19 mouse cellular contexts compared by ENCODE assay signal in genomic region chr8:85476970-85477545, GRCm38 (mm10). TPM values are rescaled to one million over a fixed set of nuclear protein-coding genes. Genes with fewer than 3 reads are reported as not detected.
DNase-seq lines count a peak whose midpoint lies in the region; ATAC-seq and TF ChIP-seq lines count a peak whose summit lies in the region.
"Had no signal": no experiment of that assay in that cellular context is flagged by ENCODE, and none has a peak within 500 bp of the region (broad histone marks: within the 10 kb centered on the region; RNA-seq: fewer than 3 reads in every experiment).

No protein-coding gene starts in this region.

- WGBS in liver, adult 2 months: 16% methylated on average over 4 of the region's 4 CpGs
- 67% methylated on average over 4 of the region's 4 CpGs for WGBS in liver, embryonic 11.5 days
- 43% methylated on average over 4 of the region's 4 CpGs for WGBS in liver, postnatal 0 days (ENCODE audit: insufficient replicate concordance)
- WGBS in intestine, postnatal 0 days: 40% methylated on average over 4 of the region's 4 CpGs

- peak overlapping the region; percentile 96 for H3K27ac ChIP-seq in liver, adult 2 months (replicated peaks; ENCODE audit: insufficient read depth, low read depth, low read length)
- H3K27ac ChIP-seq in liver, embryonic 11.5 days (ENCODE audit: low read depth, low read length): no peak overlapping the region
- peak overlapping the region; percentile 75 for H3K27ac ChIP-seq in liver, postnatal 0 days (ENCODE audit: low read depth)
- no peak overlapping the region for H3K27ac ChIP-seq in intestine, postnatal 0 days (ENCODE audit: low read depth, low read length)
- H3K27ac ChIP-seq: embryonic facial prominence, embryonic 10.5 days; gastrocnemius, adult 2 months; heart, embryonic 15.5 days; hindbrain, embryonic 13.5 days had no signal

- no peaks in the 10 kb centered on the region for H3K36me3 ChIP-seq in liver, adult 2 months (ENCODE audit: control insufficient read depth, insufficient read depth, low read length)
- H3K36me3 ChIP-seq in liver, embryonic 11.5 days (ENCODE audit: control insufficient read depth, insufficient read depth, low read length): no peaks in the 10 kb centered on the region
- H3K36me3 ChIP-seq in liver, postnatal 0 days (replicated peaks; ENCODE audit: insufficient read depth, low read length): no peaks in the 10 kb centered on the region
- no peaks in the 10 kb centered on the region for H3K36me3 ChIP-seq in intestine, postnatal 0 days (ENCODE audit: control insufficient read depth, insufficient read depth)
- H3K36me3 ChIP-seq: embryonic facial prominence, embryonic 10.5 days; heart, embryonic 15.5 days; hindbrain, embryonic 13.5 days had no signal

- no peak for TF ChIP-seq CTCF in liver, adult 2 months (IDR thresholded peaks at IDR 0.05; ENCODE audit: low read depth, low read length)
- no peak for TF ChIP-seq CTCF in liver, postnatal 0 days (IDR thresholded peaks at IDR 0.05; ENCODE audit: low read depth)
- TF ChIP-seq CTCF in intestine, postnatal 0 days (IDR thresholded peaks at IDR 0.05; ENCODE audit: low read depth): no peak

- no peaks in the 10 kb centered on the region for H3K79me2 ChIP-seq in liver, adult 2 months (ENCODE audit: control insufficient read depth, insufficient read depth, low read length)

- 0 out of 2 replicates have a peak, but pooled peaks have one; percentile 46 for TF ChIP-seq EP300 in liver, postnatal 0 days (IDR thresholded peaks at IDR 0.05; ENCODE audit: low read depth)

- ATAC-seq in liver, embryonic 11.5 days (replicated peaks; ENCODE audit: low FRiP score): no peak
- peak; percentile 75 for ATAC-seq in liver, postnatal 0 days
- ATAC-seq in intestine, postnatal 0 days: no peak
- ATAC-seq: forebrain, embryonic 14.5 days had no signal

- 0 out of 2 replicates have a peak, but pooled peaks have one; percentile 5 for TF ChIP-seq POLR2A in liver, adult 2 months (IDR thresholded peaks at IDR 0.05; ENCODE audit: extremely low read depth, insufficient read depth, low read length)

- H3K9me3 ChIP-seq in liver, embryonic 11.5 days (ENCODE audit: control insufficient read depth, low read length): no peaks in the 10 kb centered on the region
- no peaks in the 10 kb centered on the region for H3K9me3 ChIP-seq in liver, postnatal 0 days (ENCODE audit: low read length)
- no peaks in the 10 kb centered on the region for H3K9me3 ChIP-seq in intestine, postnatal 0 days (ENCODE audit: control insufficient read depth)
- H3K9me3 ChIP-seq: embryonic facial prominence, embryonic 10.5 days; heart, embryonic 15.5 days; hindbrain, embryonic 13.5 days had no signal

- peaks cover 31% of the 10 kb centered on the region for H3K4me1 ChIP-seq in liver, adult 2 months (ENCODE audit: control insufficient read depth, insufficient read depth, low read length)
- H3K4me1 ChIP-seq in liver, embryonic 11.5 days (replicated peaks; ENCODE audit: control insufficient read depth, insufficient read depth, low read length): no peaks in the 10 kb centered on the region
- 0 out of 2 replicates have a peak, but pooled peaks cover 6% of the 10 kb centered on the region for H3K4me1 ChIP-seq in liver, postnatal 0 days (ENCODE audit: insufficient read depth)
- no peaks in the 10 kb centered on the region for H3K4me1 ChIP-seq in intestine, postnatal 0 days (replicated peaks; ENCODE audit: control insufficient read depth, insufficient read depth, low read length)

- H3K4me3 ChIP-seq in liver, adult 2 months (ENCODE audit: insufficient read depth, low read depth, low read length): no peak overlapping the region
- no peak overlapping the region for H3K4me3 ChIP-seq in liver, embryonic 11.5 days (ENCODE audit: low read depth, low read length)
- no peak overlapping the region for H3K4me3 ChIP-seq in liver, postnatal 0 days (ENCODE audit: low read depth, low read length)
- H3K4me3 ChIP-seq in intestine, postnatal 0 days (ENCODE audit: low read depth, low read length): no peak overlapping the region
- H3K4me3 ChIP-seq: embryonic facial prominence, embryonic 10.5 days; gastrocnemius, adult 2 months; heart, embryonic 15.5 days; hindbrain, embryonic 13.5 days had no signal

- 0 out of 2 replicates have a peak overlapping the region, but pooled peaks have one; percentile 21 for H3K9ac ChIP-seq in liver, adult 2 months (ENCODE audit: low read depth, low read length)
- H3K9ac ChIP-seq in liver, embryonic 11.5 days (ENCODE audit: low read depth, low read length): no peak overlapping the region
- H3K9ac ChIP-seq in liver, postnatal 0 days (replicated peaks): no peak overlapping the region
- H3K9ac ChIP-seq in intestine, postnatal 0 days (ENCODE audit: low read depth, low read length): no peak overlapping the region
- H3K9ac ChIP-seq: heart, embryonic 15.5 days; hindbrain, embryonic 13.5 days had no signal

- no peak overlapping the region for H3K4me2 ChIP-seq in liver, embryonic 11.5 days
- H3K4me2 ChIP-seq in liver, postnatal 0 days (ENCODE audit: low read depth, low read length): no peak overlapping the region
- no peak overlapping the region for H3K4me2 ChIP-seq in intestine, postnatal 0 days (replicated peaks; ENCODE audit: low read depth)
- H3K4me2 ChIP-seq: heart, embryonic 11.5 days; heart, embryonic 15.5 days; hindbrain, embryonic 13.5 days had no signal

- no peaks in the 10 kb centered on the region for H3K27me3 ChIP-seq in liver, adult 2 months (ENCODE audit: control insufficient read depth, insufficient read depth, low read length)
- H3K27me3 ChIP-seq in liver, embryonic 11.5 days (replicated peaks; ENCODE audit: control insufficient read depth, insufficient read depth, low read length): no peaks in the 10 kb centered on the region
- no peaks in the 10 kb centered on the region for H3K27me3 ChIP-seq in liver, postnatal 0 days (ENCODE audit: insufficient read depth, low read length)
- H3K27me3 ChIP-seq in intestine, postnatal 0 days (replicated peaks; ENCODE audit: control insufficient read depth, insufficient read depth, low read length): no peaks in the 10 kb centered on the region
- H3K27me3 ChIP-seq: heart, embryonic 15.5 days; hindbrain, embryonic 13.5 days had no signal

- DNase-seq in adrenal gland, adult 2 months: peak; percentile 31
- no peak for DNase-seq in adrenal gland, postnatal 25 days
- DNase-seq in liver, adult 2 months (ENCODE audit: extremely low read depth, low read depth, low spot score): peak; percentile 97
- DNase-seq in liver, embryonic 11.5 days (ENCODE audit: low spot score): no peak
- peak; percentile 31 for DNase-seq in 3T3-L1 (ENCODE audit: low read depth, low spot score)
- DNase-seq in liver, postnatal 0 days: no peak
- DNase-seq: cerebellum, adult 18-20 months; cerebellum, adult 9-11 months; cerebellum, postnatal 36 days; gastrocnemius, adult 2 months; gastrocnemius, postnatal 25 days; heart, adult 11 months; heart, postnatal 14 days had no signal

RNA-seq across cellular contexts. Expression of gene Gpt2, which starts 15.3 kb away (rescaled TPM):
- total RNA-seq in adrenal gland, adult 2 months (2021): 100 to 1,000 TPM in 1 of 2 experiments, 10 to 100 TPM in 1; 68.8 to 379 TPM
- 214 and 283 TPM in 2 replicates for polyA plus RNA-seq in adrenal gland, adult 2 months (2012; rRNA removed)
- total RNA-seq in adrenal gland, postnatal 25 days (2021): 233 and 253 TPM in 2 replicates
- 345 and 351 TPM in 2 replicates for total RNA-seq in liver, adult 2 months (2014; rRNA removed)
- polyA plus RNA-seq in liver, adult 2 months (2012; rRNA removed): 135 and 180 TPM in 2 replicates
- 25.7 and 27.0 TPM in 2 replicates for polyA plus RNA-seq in liver, embryonic 11.5 days (2014; fragmentation: Nextera tagmentation; extraction: Ambion mirVana)
- polyA plus RNA-seq in liver, postnatal 0 days (2015; fragmentation: Nextera tagmentation; extraction: Ambion mirVana): 11.1 and 14.4 TPM in 2 replicates
- polyA plus RNA-seq in intestine, postnatal 0 days (2015; fragmentation: Nextera tagmentation; extraction: Ambion mirVana): 3.5 and 3.6 TPM in 2 replicates

RNA-seq across cellular contexts. Expression of gene 4921524J17Rik, which starts 44.4 kb away (rescaled TPM):
- total RNA-seq in adrenal gland, adult 2 months (2021): 10 to 100 TPM; 20.4 to 46.6 TPM
- polyA plus RNA-seq in adrenal gland, adult 2 months (2012; rRNA removed): 1.8 and 3.2 TPM in 2 replicates
- 29.9 and 58.2 TPM in 2 replicates for total RNA-seq in adrenal gland, postnatal 25 days (2021)
- 6.2 and 8.6 TPM in 2 replicates for total RNA-seq in liver, adult 2 months (2014; rRNA removed)
- polyA plus RNA-seq in liver, adult 2 months (2012; rRNA removed): 2.9 TPM in 2 replicates
- polyA plus RNA-seq in liver, embryonic 11.5 days (2014; fragmentation: Nextera tagmentation; extraction: Ambion mirVana): 38.3 TPM in 2 replicates
- 16.5 and 17.7 TPM in 2 replicates for polyA plus RNA-seq in liver, postnatal 0 days (2015; fragmentation: Nextera tagmentation; extraction: Ambion mirVana)
- 24.3 and 26.1 TPM in 2 replicates for polyA plus RNA-seq in intestine, postnatal 0 days (2015; fragmentation: Nextera tagmentation; extraction: Ambion mirVana)

Comparison
In these comparisons a context has a peak if more than half of its experiments do, and no peak if none do; other contexts are left out.
1. DNase-seq: peak in adrenal gland, adult 2 months (single experiment), liver, adult 2 months (single experiment) and 3T3-L1 (single experiment); none in adrenal gland, postnatal 25 days (single experiment), liver, embryonic 11.5 days (single experiment) and liver, postnatal 0 days (single experiment).
2. H3K27ac ChIP-seq: peak in liver, adult 2 months (single experiment) and liver, postnatal 0 days (single experiment); none in liver, embryonic 11.5 days (single experiment) and intestine, postnatal 0 days (single experiment).